Mouse (Mus musculus): Measurements from ENCODE around the gene Lrrc75a. TPM values are rescaled to one million over a fixed set of nuclear protein-coding genes. Genes with fewer than 3 reads are reported as not detected.
"Not testable (repeated sequence)": the region's sequence is repeated elsewhere in the genome, so short reads cannot be mapped to it uniquely, and the experiment has no call there.

Gene Lrrc75a
- polyA plus RNA-seq, 1 experiment from 2014 or later, result 4.7 TPM

DNA sequence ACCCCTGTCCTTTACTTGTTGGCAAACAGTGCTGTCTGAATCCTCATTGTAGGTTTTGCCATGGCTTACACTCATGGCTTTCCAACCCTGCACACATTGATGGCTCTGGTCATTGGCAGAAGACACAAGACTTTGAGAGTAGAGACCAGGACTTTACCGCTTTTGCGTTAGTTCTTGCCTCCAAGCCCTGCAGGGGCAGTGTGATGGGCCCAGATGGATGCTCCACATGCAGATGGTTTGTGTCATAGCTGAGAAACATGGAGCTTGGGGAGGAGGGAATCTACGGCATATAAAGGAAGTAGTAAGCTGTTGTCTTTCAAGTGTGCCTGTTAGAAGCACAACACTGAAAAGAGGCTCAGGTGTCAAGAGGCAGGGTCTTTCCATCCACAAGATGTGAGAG, 3.8 kb upstream of the Lrrc75a start:
- no peaks in the 10 kb centered on the region for H3K36me3 ChIP-seq (ENCODE audit: inconsistent target)
- H3K79me2 ChIP-seq (ENCODE audit: inconsistent target), result peaks cover 58% of the 10 kb centered on the region
- 94% methylated on average over 2 of the region's 3 CpGs for WGBS (ENCODE audit: missing documents)
- no peak overlapping the region for H3K27ac ChIP-seq
- no peak overlapping the region for H3K4me3 ChIP-seq (ENCODE audit: inconsistent target)

DNA sequence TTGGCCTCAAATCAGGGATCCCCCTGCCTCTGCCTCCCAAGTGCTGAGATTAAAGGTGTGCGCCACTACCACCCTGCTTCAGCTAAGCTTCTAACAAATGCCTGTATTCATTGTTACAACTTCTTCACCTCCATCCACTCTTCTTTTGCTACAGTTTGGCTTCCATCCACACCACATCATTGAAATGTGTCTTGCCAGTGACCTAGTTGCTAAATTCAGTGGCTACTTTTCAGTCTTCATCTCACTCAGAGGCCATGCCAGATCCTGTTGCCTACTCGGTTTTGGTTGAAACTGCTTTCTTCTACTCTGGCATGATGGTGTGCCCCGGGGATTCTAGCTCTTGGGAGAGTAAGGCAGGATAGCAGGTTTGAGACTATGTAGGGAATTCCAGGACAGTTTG, 3.2 kb upstream of the Lrrc75a start:
- H3K27ac ChIP-seq, result no peak overlapping the region
- H3K79me2 ChIP-seq (ENCODE audit: inconsistent target), result peaks cover 53% of the 10 kb centered on the region
- H3K4me3 ChIP-seq (ENCODE audit: inconsistent target), result no peak overlapping the region
- WGBS (ENCODE audit: missing documents), result 93% methylated on average over 3 of the region's 3 CpGs
- H3K36me3 ChIP-seq (ENCODE audit: inconsistent target), result no peaks in the 10 kb centered on the region

DNA sequence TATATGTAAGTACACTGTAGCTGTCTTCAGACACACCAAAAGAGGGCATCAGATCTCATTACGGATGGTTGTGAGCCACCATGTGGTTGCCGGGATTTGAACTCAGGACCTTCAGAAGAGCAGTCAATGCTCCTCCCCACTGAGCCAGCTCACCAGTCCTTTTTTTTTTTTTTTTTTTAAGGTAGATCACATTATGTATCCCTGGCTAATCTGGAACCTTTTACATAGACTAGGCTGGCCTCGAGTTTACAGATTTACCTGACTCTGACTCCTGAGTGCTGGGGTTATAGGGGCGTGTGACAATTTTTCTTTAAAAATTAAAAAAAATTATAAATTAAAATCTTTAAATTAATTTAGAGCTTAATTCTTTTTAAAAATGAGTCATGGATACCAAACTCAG, 1.5 kb upstream of the Lrrc75a start:
- not testable (repeated sequence) for H3K36me3 ChIP-seq (ENCODE audit: inconsistent target); H3K27ac ChIP-seq
- Histone ChIP-seq H3K79me2 (ENCODE audit: inconsistent target) (peaks cover 56% of the 10 kb centered on the region), H3K4me3 (ENCODE audit: inconsistent target) (peak overlapping the region; percentile 68; the same call in 1 of the 2 replicates)
- WGBS (ENCODE audit: missing documents), result 78% methylated on average over 3 of the region's 4 CpGs

DNA sequence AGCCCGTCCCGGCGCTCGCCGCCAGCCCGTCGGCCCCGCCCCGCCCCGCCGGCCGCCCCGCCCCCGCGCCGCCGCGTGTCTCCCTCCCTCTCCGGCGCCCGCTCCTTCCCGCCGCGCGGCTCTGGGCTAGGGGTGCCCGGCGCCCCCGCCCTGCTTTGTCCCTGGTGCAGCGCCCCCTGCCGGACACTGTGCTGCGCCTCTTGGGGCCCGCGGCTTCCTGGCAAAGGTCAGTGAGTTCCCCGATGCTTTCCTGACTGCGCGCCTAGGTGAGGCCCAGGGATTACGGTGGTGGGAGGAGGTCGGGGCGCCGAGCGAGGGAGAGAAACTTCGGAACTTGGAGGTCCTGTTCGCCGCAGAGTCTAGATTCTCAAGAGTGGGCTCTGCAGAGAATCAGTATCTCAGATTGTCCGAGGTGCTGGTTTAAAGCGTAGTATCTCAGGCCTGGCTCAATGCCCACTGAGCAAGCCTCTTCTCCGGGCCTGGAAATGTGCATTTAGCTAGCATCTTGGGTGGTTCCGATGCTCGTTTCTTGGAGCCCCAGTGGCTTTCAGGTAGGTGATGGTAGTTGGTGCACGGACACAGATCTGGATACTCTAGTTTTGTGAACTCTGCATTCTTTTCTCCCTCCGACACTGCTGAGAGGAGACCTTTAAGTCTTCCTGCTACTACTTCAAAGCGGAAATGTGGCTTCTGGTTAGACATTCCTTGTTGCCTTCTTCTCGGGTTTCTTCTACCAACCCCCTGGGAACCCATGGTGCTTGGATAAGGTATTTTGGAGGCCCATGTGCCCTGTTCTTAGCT, 468 bp upstream of the Lrrc75a start, which contains the start of gene Mmgt2:
TSS of gene Mmgt2 (plus strand) at position 74 of the 801 bp plus-strand sequence.
- Histone ChIP-seq H3K36me3 (ENCODE audit: inconsistent target) (no peaks in the 10 kb centered on the region), H3K79me2 (ENCODE audit: inconsistent target) (peaks cover 54% of the 10 kb centered on the region), H3K4me3 (ENCODE audit: inconsistent target) (peak within 1 kb of the TSS; percentile 68), H3K27ac (peak within 1 kb of the TSS; percentile 51)
- 1% methylated on average over 29 of the region's 53 CpGs for WGBS (ENCODE audit: missing documents)

DNA sequence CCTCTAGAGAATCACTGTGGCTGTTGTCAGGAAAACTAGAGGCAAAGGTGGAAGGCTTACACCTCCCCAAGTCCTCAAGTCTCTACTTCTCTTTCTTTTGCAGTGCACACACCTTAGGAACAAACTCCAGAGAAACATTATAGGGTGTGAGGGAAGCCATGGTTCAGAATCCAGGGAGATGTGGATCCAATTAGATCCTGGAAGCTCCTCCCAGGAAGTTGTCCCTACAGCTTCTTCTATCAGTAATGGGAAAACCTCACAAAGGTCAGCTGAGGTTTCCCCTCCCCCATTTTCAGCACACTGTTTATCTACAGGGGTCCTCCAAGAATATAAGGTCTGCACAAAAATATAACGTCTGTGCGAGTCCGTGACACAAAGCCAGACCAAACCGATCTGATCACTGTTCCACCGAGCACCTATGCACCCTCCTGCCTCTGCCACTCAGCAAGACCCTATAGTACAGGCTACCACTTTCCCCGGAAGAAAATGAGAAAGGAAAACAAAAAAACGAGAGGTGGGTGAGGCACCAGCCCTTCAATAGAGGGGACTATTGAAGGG, 1.3 kb downstream of the Lrrc75a start:
- WGBS (ENCODE audit: missing documents), result 44% methylated on average over 7 of the region's 7 CpGs
- H3K4me3 ChIP-seq (ENCODE audit: inconsistent target), result peak overlapping the region; percentile 38
- H3K36me3 ChIP-seq (ENCODE audit: inconsistent target), result no peaks in the 10 kb centered on the region
- H3K27ac ChIP-seq, result peak overlapping the region; percentile 51
- H3K79me2 ChIP-seq (ENCODE audit: inconsistent target), result peaks cover 46% of the 10 kb centered on the region

DNA sequence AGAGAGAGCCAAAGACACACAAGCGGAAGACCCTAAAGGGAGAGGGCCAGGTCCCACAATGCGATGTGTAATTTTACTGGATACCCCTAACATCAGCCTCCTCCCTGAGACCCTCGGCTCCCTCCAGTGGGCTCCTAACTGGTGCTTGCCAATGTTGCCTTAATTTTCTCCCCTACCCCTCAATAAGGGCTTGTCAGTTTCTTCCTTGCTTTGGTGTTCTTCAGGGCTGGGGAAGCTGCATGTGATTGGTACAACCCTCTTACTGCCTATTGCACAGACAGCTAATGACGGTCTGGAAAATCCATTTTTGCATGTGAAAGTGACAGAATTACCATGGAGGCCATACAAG, 1.9 kb downstream of the Lrrc75a start:
- peaks cover 45% of the 10 kb centered on the region for H3K79me2 ChIP-seq (ENCODE audit: inconsistent target)
- peak overlapping the region; percentile 3; the same call in 1 of the 2 replicates for H3K4me3 ChIP-seq (ENCODE audit: inconsistent target)
- 7% methylated on average over 4 of the region's 4 CpGs for WGBS (ENCODE audit: missing documents)
- H3K36me3 ChIP-seq (ENCODE audit: inconsistent target), result no peaks in the 10 kb centered on the region
- H3K27ac ChIP-seq, result peak overlapping the region; percentile 51

DNA sequence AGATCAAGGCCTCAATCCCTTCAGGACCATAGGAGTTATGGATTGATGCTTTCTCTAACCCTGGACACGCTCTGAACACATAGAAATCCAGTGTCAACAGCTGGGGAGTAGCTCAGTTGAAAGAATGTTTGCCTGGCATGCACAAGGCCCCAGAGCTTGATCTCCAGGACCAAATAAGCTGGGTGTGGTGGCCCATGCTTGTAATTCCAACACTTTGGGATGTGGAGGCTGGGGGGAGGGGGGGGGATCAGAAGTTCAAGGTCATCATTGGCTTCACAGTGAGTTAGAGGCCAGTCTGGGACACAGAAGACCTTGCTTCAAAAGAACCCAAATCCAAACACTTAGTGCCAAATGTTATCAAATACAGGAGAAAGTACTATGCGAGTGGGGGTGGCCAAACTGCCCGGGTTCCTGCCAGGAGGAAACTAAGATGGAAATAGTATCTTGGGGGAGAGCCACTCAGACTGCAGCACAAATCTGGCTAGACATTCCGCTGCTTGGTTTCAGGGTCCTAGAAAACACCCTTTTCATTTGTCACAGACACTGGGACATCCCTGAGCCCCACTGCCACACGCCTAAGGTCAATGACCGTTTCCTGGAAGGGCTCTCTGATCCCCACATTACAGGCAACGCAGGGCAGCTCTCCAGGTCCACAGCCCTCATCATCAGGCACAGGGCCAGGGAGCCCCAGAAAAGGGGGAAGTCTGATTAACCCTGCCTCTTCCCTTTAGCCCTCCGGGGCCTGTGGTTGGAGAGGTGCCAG, 2.4 kb downstream of the Lrrc75a start:
- WGBS (ENCODE audit: missing documents), result 18% methylated on average over 8 of the region's 8 CpGs

DNA sequence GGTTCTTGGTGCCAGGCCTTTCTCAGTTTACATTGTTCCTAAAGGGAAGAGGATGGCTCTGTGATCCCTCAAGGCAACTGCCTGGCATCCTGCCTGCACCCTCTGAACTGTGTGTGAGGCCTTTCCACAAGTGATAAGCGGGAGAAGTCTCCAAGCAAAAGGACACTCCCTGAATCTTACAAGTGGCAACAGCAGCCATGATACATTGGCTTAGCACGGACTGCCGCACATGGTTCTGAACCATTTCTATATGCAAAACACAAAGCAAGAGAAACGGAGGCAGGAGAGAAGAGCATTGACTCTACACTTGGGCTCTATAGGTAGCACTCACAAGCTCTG, 3.0 kb downstream of the Lrrc75a start:
- H3K27ac ChIP-seq, result peak overlapping the region; percentile 51; the same call in 1 of the 2 replicates
- WGBS (ENCODE audit: missing documents), result 94% methylated on average over 4 of the region's 4 CpGs

More for the DNA sequence above, 2.4 kb downstream of the Lrrc75a start:
- H3K36me3 ChIP-seq (ENCODE audit: inconsistent target), result no peaks in the 10 kb centered on the region
- H3K4me3 ChIP-seq (ENCODE audit: inconsistent target), result peak overlapping the region; percentile 3; the same call in 1 of the 2 replicates
- H3K27ac ChIP-seq, result peak overlapping the region; percentile 51
- peaks cover 45% of the 10 kb centered on the region for H3K79me2 ChIP-seq (ENCODE audit: inconsistent target)

DNA sequence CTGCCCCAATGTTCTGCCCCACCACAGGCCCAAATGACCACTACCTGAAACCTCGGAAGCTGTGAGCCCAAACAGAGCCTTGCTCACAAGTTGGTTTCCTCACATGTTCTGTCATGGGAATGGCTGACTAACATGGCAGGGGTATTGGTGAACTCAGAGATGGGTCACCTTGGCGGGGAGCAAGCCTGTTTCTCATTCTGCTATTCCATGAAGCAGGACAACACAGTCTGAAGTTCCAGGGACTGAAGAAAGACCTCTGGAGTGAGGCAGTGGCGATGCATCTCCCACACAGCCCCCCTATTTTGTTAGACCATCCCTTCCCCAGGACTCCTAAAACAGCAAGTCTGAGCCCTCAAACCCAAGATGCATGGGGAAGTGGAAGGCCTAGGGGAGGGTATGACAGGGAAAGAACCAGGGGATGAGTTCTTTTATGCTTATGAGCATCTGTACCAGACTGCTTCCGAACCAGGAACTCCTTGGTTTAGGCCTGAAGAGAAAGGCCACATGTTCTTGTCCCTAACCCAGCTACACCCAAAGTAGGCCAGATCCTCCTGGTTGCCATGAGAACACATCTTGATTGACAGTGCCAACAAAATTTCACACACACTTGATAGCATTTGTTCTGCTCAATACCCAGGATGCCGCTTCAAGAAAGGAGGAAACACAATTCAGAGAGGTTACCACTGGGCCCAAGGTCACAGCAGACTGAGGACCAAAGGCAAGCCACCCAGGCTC, 3.6 kb downstream of the Lrrc75a start:
- WGBS (ENCODE audit: missing documents), result 93% methylated on average over 5 of the region's 5 CpGs
- Histone ChIP-seq H3K79me2 (ENCODE audit: inconsistent target) (peaks cover 44% of the 10 kb centered on the region), H3K4me3 (ENCODE audit: inconsistent target) (no peak overlapping the region), H3K36me3 (ENCODE audit: inconsistent target) (no peaks in the 10 kb centered on the region), H3K27ac (no peak overlapping the region)

More for the DNA sequence above, 3.0 kb downstream of the Lrrc75a start:
- H3K36me3 ChIP-seq (ENCODE audit: inconsistent target), result no peaks in the 10 kb centered on the region
- peaks cover 45% of the 10 kb centered on the region for H3K79me2 ChIP-seq (ENCODE audit: inconsistent target)
- no peak overlapping the region for H3K4me3 ChIP-seq (ENCODE audit: inconsistent target)

DNA sequence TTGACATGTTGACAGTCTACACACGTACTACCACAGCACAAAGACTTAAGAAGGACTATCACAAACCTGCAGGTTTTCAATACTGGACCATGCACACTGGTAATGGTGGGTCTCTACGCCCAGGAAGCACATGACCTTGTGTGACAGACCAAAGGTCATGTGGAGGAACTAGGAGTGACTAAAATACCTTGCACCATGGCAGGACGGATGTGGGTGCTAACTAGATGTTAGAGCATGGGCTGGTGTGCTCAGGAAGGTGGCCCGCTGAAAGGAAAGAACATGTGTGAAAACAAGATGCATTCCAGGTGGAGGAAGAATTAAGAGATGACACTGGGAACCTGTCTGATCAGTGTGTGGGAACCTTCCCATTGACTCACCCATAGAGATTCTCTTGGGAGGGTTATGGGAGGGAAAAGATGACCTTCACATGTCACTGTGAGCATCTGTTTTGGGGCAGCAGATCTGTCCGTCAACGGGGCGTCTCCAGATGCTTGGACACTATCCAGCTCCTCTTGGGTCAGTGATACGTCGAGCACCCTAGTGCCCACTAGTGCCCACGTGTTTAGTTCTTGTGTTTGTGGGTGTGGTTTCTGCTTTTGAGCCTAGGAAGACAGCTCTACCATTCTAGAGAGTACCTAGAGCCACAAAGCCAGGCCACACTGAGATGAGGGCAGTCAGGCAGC, 4.5 kb downstream of the Lrrc75a start:
- Histone ChIP-seq H3K4me3 (ENCODE audit: inconsistent target) (no peak overlapping the region), H3K79me2 (ENCODE audit: inconsistent target) (peaks cover 38% of the 10 kb centered on the region), H3K27ac (peak overlapping the region; percentile 30; the same call in 1 of the 2 replicates), H3K36me3 (ENCODE audit: inconsistent target) (no peaks in the 10 kb centered on the region)
- 78% methylated on average over 10 of the region's 10 CpGs for WGBS (ENCODE audit: missing documents)

DNA sequence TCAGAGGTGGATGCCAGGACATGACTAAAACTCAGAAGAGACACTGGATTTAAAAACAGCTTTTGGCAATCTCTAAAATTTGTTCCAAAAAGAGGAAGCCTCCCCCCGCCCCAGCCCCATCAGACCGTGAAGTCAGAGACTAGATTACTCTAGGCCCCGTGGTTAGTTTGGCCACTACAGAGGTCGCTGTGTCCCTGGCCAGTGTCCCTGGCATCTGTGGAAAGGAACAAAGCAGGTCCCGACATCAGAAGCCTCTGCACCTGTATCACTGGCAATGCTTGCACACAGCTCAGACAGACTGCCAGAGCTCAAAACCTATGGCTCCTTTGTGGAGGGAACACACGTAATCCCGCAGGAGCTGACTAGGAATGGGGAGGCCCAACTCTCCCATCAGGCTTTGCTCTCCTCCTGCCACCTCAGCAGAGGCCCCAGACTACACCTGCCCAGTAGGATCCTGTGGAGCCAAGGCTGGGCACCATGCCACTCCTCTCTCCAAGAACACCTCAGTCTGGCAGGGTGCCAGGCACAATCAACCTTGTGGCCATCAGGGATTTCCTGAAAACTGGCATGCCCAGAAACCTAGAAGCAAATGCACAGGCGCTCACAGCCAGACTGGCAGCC, 5.2 kb downstream of the Lrrc75a start:
- no peaks in the 10 kb centered on the region for H3K36me3 ChIP-seq (ENCODE audit: inconsistent target)
- H3K4me3 ChIP-seq (ENCODE audit: inconsistent target), result no peak overlapping the region
- H3K79me2 ChIP-seq (ENCODE audit: inconsistent target), result peaks cover 38% of the 10 kb centered on the region
- H3K27ac ChIP-seq, result peak overlapping the region; percentile 30
- WGBS (ENCODE audit: missing documents), result 36% methylated on average over 8 of the region's 8 CpGs

DNA sequence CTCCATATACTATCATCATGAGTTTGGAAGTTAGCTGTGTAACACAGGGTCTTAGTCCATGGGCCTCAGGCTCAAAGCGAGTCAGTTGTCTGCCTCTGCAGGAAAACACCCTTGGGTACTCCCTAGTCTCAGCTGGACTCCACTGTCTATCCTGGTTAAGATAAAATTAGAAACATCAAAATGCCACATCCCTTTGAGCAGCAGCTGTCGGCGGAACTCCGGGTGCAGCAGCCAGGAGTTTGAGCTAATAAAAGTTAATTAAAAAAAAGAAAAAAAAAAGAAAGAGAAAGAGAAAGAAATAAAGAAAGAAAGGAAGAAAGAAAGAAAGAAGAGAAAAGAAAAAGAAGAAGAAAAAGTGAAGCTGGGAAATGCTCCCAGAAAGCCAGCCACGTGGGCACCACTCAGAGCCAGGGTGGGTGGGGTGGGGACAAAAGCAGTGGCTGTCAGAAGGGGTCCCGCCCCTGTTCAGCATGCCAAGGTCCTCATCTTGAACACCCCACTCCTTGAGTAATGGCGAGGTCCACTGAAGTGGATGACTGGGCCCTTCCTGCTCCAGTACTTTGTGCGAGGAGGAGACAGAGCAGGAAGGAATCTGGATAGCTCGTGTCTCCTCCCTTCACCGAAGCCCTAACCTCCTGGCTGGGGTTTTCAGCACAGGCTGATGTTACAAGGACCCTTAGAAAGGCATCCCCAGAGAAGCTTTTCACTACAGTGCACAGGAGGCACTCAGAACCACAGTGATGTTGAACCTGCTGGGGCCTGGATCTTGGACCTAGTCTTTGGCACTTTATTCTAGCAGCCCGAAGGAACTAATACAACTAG, 6.1 kb downstream of the Lrrc75a start:
- H3K27ac ChIP-seq, result no peak overlapping the region
- 73% methylated on average over 10 of the region's 11 CpGs for WGBS (ENCODE audit: missing documents)
- H3K36me3 ChIP-seq (ENCODE audit: inconsistent target), result no peaks in the 10 kb centered on the region
- H3K79me2 ChIP-seq (ENCODE audit: inconsistent target), result peaks cover 38% of the 10 kb centered on the region
- no peak overlapping the region for H3K4me3 ChIP-seq (ENCODE audit: inconsistent target)

DNA sequence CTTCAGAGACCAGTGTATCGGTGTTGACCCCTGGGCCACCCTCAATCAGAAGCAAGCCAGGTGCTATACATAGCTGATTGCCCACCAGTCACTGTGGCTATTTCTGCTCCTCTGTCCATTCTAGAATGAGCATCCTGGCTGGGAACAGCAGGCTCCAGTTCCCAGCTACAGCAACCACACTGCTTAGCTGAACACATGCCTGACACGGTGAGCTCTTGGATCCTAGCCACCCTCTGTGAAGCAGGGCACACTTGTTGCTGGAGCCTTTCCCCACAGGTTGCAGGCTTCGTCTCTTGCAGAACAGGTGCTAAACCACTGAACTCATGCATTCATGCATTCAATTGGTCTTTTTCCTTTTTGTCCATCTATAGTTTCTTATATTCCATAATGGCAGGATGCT, 7.9 kb downstream of the Lrrc75a start:
- Histone ChIP-seq H3K36me3 (ENCODE audit: inconsistent target) (no peaks in the 10 kb centered on the region), H3K79me2 (ENCODE audit: inconsistent target) (peaks cover 33% of the 10 kb centered on the region), H3K4me3 (ENCODE audit: inconsistent target) (no peak overlapping the region), H3K27ac (no peak overlapping the region)
- 91% methylated on average over 3 of the region's 3 CpGs for WGBS (ENCODE audit: missing documents)

Data from macrophage (primary cell).